Mouse (Mus musculus) mesoderm, embryonic 11.5 days (tissue): Measurements from ENCODE around the gene Gm7982.
"Not testable (repeated sequence)": the region's sequence is repeated elsewhere in the genome, so short reads cannot be mapped to it uniquely, and the experiment has no call there.

ENCODE experiments used
- DNase-seq: peaks from one replicate; pipeline ENCODE4 v3.0.0-alpha.2; 2012; ENCODE audit warnings: low read depth, low spot score

The Gm7982 gene

DNA sequence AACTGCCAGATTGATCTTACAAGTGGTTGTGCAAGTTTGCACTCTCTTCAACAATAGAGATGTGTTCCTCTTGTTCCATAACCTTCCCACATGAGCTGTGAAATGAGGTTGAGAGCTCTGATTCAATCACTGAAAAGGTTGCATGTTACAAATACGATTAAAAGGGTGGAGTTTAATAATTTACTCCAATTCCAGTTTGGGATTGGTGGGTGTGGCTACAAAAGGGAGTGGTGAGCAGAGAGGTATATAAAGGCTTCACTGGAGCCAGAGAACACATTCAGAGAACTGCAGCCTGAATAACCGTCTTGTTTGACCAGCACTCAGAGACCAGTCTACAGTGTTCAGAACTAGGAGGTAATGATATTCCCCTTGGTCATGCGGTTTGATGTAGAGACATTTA, at the start of gene Gm7982:
Gene Gm7982 (plus strand): TSS at position 301 of the 400 bp plus-strand sequence.
- not testable (repeated sequence) for DNase-seq

DNA sequence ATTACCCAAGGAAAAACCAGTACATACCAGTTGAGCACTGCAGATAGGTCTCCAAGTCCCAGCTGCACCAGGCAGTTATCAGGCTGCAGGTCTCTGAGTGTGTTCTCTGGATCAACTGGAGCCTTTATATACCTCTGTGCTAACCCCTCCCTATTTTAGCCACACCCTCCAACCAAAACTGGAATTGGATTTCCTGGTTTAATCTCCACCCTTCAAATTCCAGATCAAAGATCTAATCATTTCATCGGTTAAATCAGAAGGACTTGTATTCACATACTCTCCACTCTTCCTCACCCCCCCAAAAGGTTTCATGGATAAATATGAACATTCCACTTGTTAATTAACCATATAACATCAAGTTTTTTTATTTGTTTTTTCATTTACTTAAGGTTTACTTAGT, 5.7 kb upstream of the Gm7982 start, which contains the start of gene Gm7978:
Gene Gm7978 (minus strand): TSS at position 101 of the 400 bp plus-strand sequence.
- not testable (repeated sequence) for DNase-seq

DNA sequence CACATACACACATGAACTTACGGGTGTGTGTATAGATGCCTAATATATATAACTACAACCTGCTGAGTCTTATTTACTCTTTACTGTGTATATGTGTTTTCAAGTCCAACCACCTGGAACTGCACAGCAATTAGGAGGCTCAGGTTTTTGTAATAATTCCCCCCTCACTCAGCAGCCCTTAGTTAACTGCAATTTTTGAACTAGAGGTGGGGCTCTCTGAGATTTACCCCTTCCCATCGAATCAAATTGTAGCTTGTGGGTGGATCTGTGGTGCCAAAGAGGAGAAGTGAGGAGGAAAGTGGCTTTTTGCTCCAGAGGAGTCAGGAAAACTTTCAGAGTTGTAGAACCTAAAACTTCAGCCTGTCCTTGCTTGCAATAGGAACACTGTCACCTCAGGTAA, 33.9 kb downstream of the Gm7982 start, which contains the start of gene E330014E10Rik:
Gene E330014E10Rik (plus strand): TSS at position 301 of the 400 bp plus-strand sequence.
- not testable (repeated sequence) for DNase-seq
